Mouse (Mus musculus) megakaryocyte, embryonic 14.5 days (primary cell): ENCODE measurements around the gene Ccdc162.

ENCODE experiments used
- FLI1 ChIP-seq: IDR thresholded peaks from 2 replicates; pipeline ENCODE4 v1.6.1; 2012; ENCODE audit warnings: low read length, inconsistent platforms, mixed read lengths
- GATA1 ChIP-seq: IDR thresholded peaks from 3 replicates; pipeline ENCODE4 v1.6.1; 2012; ENCODE audit warnings: mixed read lengths, low read length, inconsistent platforms, borderline replicate concordance

GRCm38 (mm10) chr10:41599051-41599450 lies 117.4 kb downstream of the Ccdc162 start:
- TF ChIP-seq GATA1 (no peak), FLI1 (no peak)
